Mouse (Mus musculus) MEL (cell line): Measurements from ENCODE around the gene Tmem216. TPM values are rescaled to one million over a fixed set of nuclear protein-coding genes. Genes with fewer than 3 reads are reported as not detected.
A peak's percentile ranks its signal among the peaks of the same experiment; 100 is the strongest.

ENCODE experiments used
- DNase-seq: peaks from one replicate; pipeline ENCODE4 v3.0.0; 2011; ENCODE audit warnings: low read depth, low spot score
- H3K27ac ChIP-seq: 2 replicates; pipeline ENCODE4 v1.5.1; 2012; ENCODE audit warnings: low read depth, mild to moderate bottlenecking, control low read depth, low read length, moderate library complexity; ENCODE audit not compliant: control insufficient read depth
- H3K27me3 ChIP-seq, 2 experiments: fragments of 150-350 bp in 1 of 2; sonication (generic) in 1 of 2; 2 replicates each; pipeline ENCODE4 v1.6.1; 2012; ENCODE audit warnings: low read length in 2 of 2, mild to moderate bottlenecking in 2 of 2, improper control_type of control experiment in 1 of 2, moderate library complexity in 1 of 2; ENCODE audit not compliant: insufficient read depth in 2 of 2, control insufficient read depth in 1 of 2
- H3K36me3 ChIP-seq, 2 experiments: 2 replicates each; pipeline ENCODE4 v1.6.1; 2012 to 2014; ENCODE audit warnings: low read length in 2 of 2, improper control_type of control experiment in 1 of 2, inconsistent platforms in 1 of 2, mild to moderate bottlenecking in 1 of 2; ENCODE audit not compliant: insufficient read depth in 2 of 2, control insufficient read depth in 1 of 2
- H3K4me1 ChIP-seq, 2 experiments: fragments of 150-350 bp in 1 of 2; sonication (generic) in 1 of 2; 2 replicates each; pipeline ENCODE4 v1.6.1; 2012; ENCODE audit warnings: low read length in 2 of 2, improper control_type of control experiment in 1 of 2, mild to moderate bottlenecking in 1 of 2; ENCODE audit not compliant: insufficient read depth in 2 of 2, control insufficient read depth in 1 of 2
- H3K4me3 ChIP-seq, 2 experiments: fragments of 150-350 bp in 1 of 2; sonication (generic) in 1 of 2; 2 replicates each; pipeline ENCODE4 v1.5.1; 2012; ENCODE audit warnings: low read depth in 2 of 2, low read length in 2 of 2, mild to moderate bottlenecking in 2 of 2, moderate library complexity in 2 of 2, control low read depth in 1 of 2, improper control_type of control experiment in 1 of 2; ENCODE audit not compliant: control insufficient read depth in 1 of 2, insufficient read depth in 1 of 2
- H3K79me2 ChIP-seq: 2 replicates; pipeline ENCODE4 v1.6.1; 2012; ENCODE audit warnings: mild to moderate bottlenecking, low read length, moderate library complexity; ENCODE audit not compliant: control insufficient read depth, poor library complexity, insufficient read depth
- H3K9ac ChIP-seq: 2 replicates; pipeline ENCODE4 v1.6.1; 2012; ENCODE audit warnings: low read depth, mild to moderate bottlenecking, control low read depth, low read length, moderate library complexity; ENCODE audit not compliant: control insufficient read depth, poor library complexity, severe bottlenecking
- H3K9me3 ChIP-seq: fragments of 150-350 bp; sonication (generic); replicated peaks from 2 replicates; pipeline ENCODE4 v1.6.1; 2012; ENCODE audit warnings: mild to moderate bottlenecking, low read length, improper control_type of control experiment, moderate library complexity; ENCODE audit not compliant: insufficient read depth
- BHLHE40 ChIP-seq: IDR thresholded peaks from 2 replicates; pipeline ENCODE4 v1.6.1; 2012; ENCODE audit warnings: low read depth, mild to moderate bottlenecking, inconsistent platforms, low read length, improper control_type of control experiment, borderline replicate concordance
- CHD1 ChIP-seq: IDR thresholded peaks from 2 replicates; pipeline ENCODE4 v1.6.1; 2012; ENCODE audit warnings: low read depth, mild to moderate bottlenecking, inconsistent platforms, low read length, improper control_type of control experiment
- CHD2 ChIP-seq: IDR thresholded peaks from 2 replicates; pipeline ENCODE4 v1.6.1; 2011; ENCODE audit warnings: low read length, improper control_type of control experiment
- EP300 ChIP-seq, 2 experiments: IDR thresholded peaks; 2 replicates each; pipeline ENCODE4 v1.6.1; 2011; ENCODE audit warnings: improper control_type of control experiment in 2 of 2, low read length in 2 of 2, low read depth in 1 of 2, mild to moderate bottlenecking in 1 of 2
- ETS1 ChIP-seq: IDR thresholded peaks from 2 replicates; pipeline ENCODE4 v1.6.1; 2012; ENCODE audit warnings: low read depth, mild to moderate bottlenecking, inconsistent platforms, low read length, improper control_type of control experiment, moderate library complexity
- GATA1 ChIP-seq: IDR thresholded peaks from 2 replicates; pipeline ENCODE4 v1.6.1; 2011; ENCODE audit warnings: low read depth, low read length, improper control_type of control experiment
- MYB ChIP-seq: IDR thresholded peaks from 2 replicates; pipeline ENCODE4 v1.6.1; 2011; ENCODE audit warnings: mild to moderate bottlenecking, low read depth, low read length, improper control_type of control experiment
- NELFE ChIP-seq: IDR thresholded peaks from 2 replicates; pipeline ENCODE4 v1.6.1; 2011; ENCODE audit warnings: low read depth, low read length, improper control_type of control experiment
- RCOR1 ChIP-seq: IDR thresholded peaks from 2 replicates; pipeline ENCODE4 v1.6.1; 2012; ENCODE audit warnings: low read depth, mild to moderate bottlenecking, inconsistent platforms, low read length, improper control_type of control experiment
- SMC3 ChIP-seq: IDR thresholded peaks from 2 replicates; pipeline ENCODE4 v1.6.1; 2011; ENCODE audit warnings: low read depth, low read length, improper control_type of control experiment
- TAL1 ChIP-seq: IDR thresholded peaks from 2 replicates; pipeline ENCODE4 v1.6.1; 2012; ENCODE audit warnings: mild to moderate bottlenecking, inconsistent platforms, low read length, moderate library complexity, mixed read lengths
- TBP ChIP-seq: IDR thresholded peaks from 2 replicates; pipeline ENCODE4 v1.8.0; 2011; ENCODE audit warnings: low read depth, low read length, improper control_type of control experiment
- TCF12 ChIP-seq: IDR thresholded peaks from 2 replicates; pipeline ENCODE4 v1.6.1; 2014; ENCODE audit warnings: low read depth, mild to moderate bottlenecking, inconsistent platforms, low read length, improper control_type of control experiment, moderate library complexity
- ZC3H11A ChIP-seq: IDR thresholded peaks from 2 replicates; pipeline ENCODE4 v1.6.1; 2012; ENCODE audit warnings: low read depth, mild to moderate bottlenecking, inconsistent platforms, low read length, improper control_type of control experiment
- ZKSCAN1 ChIP-seq: IDR thresholded peaks from 2 replicates; pipeline ENCODE4 v1.6.1; 2012; ENCODE audit warnings: low read depth, mild to moderate bottlenecking, inconsistent platforms, low read length, improper control_type of control experiment, moderate library complexity
- ZMIZ1 ChIP-seq: IDR thresholded peaks from 2 replicates; pipeline ENCODE4 v1.6.1; 2012; ENCODE audit warnings: low read depth, mild to moderate bottlenecking, inconsistent platforms, low read length, improper control_type of control experiment, moderate library complexity
- polyA plus RNA-seq, 2 experiments: library from polyadenylated mRNA; stranded (reverse) in 1 of 2; unstranded in 1 of 2; fragments of >175 nt in 1 of 2; fragments of >200 nt in 1 of 2; gene quantifications; 2 replicates each; pipeline versions ENCODE4 v1.2.1 to v1.2.4; 2012; ENCODE audit warnings: low replicate concordance in 2 of 2, low read depth in 1 of 2; ENCODE audit not compliant: insufficient read length in 2 of 2, insufficient read depth in 1 of 2, missing spikeins in 1 of 2
- total RNA-seq: library from RNA; depleted of rRNA; stranded (reverse); fragments of 300-350 nt; gene quantifications from 2 replicates; pipeline ENCODE4 v1.2.3, GENCODE M21; 2012

Gene Tmem216
- total and polyA plus RNA-seq, 3 experiments: 48.0 to 48.1 TPM; not detected in 1

- Histone ChIP-seq H3K4me3 (peak overlapping the region in 1 of 2 experiments; percentile 25; a peak in 2 of 4 replicates), H3K4me1 (peaks cover 7 to 11% of the 10 kb centered on the region in 2 experiments; a peak in 3 of 4 replicates)
- TF ChIP-seq TAL1 (no peak), NELFE (0 out of 2 replicates have a peak, but pooled peaks have one; percentile 6), SMC3 (no peak), MYB (0 out of 2 replicates have a peak, but pooled peaks have one; percentile 30)
- TF ChIP-seq, all 39 proteins: peak for 2
- peak overlapping the region; percentile 72 for H3K27ac ChIP-seq
- H3K36me3 ChIP-seq: peaks cover 0 to 10% of the 10 kb centered on the region in 2 experiments; a peak in 2 of 4 replicates
- H3K27me3 ChIP-seq: no peaks in the 10 kb centered on the region
- no peaks in the 10 kb centered on the region for H3K79me2 ChIP-seq
- no peaks in the 10 kb centered on the region for H3K9me3 ChIP-seq
- DNase-seq: peak; percentile 66
- peak overlapping the region; percentile 58 for H3K9ac ChIP-seq
Observed at GRCm38 (mm10) chr19:10583550-10584146, 27.6 kb upstream of the Tmem216 start.

- H3K79me2 ChIP-seq: peaks cover 3% of the 10 kb centered on the region; the same call in 1 of the 2 replicates
- H3K4me3 ChIP-seq: no peak overlapping the region
- TF ChIP-seq TAL1 (no peak), RCOR1 (no peak), GATA1 (no peak), ZKSCAN1 (no peak), ZC3H11A (no peak), ZMIZ1 (no peak), BHLHE40 (no peak), TBP (no peak), ETS1 (no peak), CHD2 (no peak), CHD1 (no peak), SMC3 (no peak), NELFE (no peak), TCF12 (no peak), EP300 (IDR thresholded peaks at IDR 0.05; ENCODE audit: low read depth in 1 of 2, low read length in 2 of 2) (no peak)
- no peak overlapping the region for H3K9ac ChIP-seq
- H3K9me3 ChIP-seq: no peaks in the 10 kb centered on the region
- peaks cover 11% of the 10 kb centered on the region in 2 experiments; a peak in 3 of 4 replicates for H3K4me1 ChIP-seq
- H3K36me3 ChIP-seq: peaks cover 0 to 13% of the 10 kb centered on the region in 2 experiments; a peak in 2 of 4 replicates
- no peaks in the 10 kb centered on the region for H3K27me3 ChIP-seq
- no peak for DNase-seq
- no peak overlapping the region for H3K27ac ChIP-seq
Observed at GRCm38 (mm10) chr19:10581984-10582383, 25.9 kb upstream of the Tmem216 start.
